Mouse (Mus musculus) liver, embryonic 14 days (tissue): ENCODE results near the gene Yy2. TPM values are rescaled to one million over a fixed set of nuclear protein-coding genes. Genes with fewer than 3 reads are reported as not detected.

Experiments
- polyA plus RNA-seq: library from polyadenylated mRNA; depleted of rRNA; stranded (reverse); fragments of >200 nt; gene quantifications from 2 replicates; pipeline ENCODE4 v1.2.3, GENCODE M21; 2012; rRNA removed

Gene Yy2
- polyA plus RNA-seq: 0.48 and 1.1 TPM in 2 replicates

DNA sequence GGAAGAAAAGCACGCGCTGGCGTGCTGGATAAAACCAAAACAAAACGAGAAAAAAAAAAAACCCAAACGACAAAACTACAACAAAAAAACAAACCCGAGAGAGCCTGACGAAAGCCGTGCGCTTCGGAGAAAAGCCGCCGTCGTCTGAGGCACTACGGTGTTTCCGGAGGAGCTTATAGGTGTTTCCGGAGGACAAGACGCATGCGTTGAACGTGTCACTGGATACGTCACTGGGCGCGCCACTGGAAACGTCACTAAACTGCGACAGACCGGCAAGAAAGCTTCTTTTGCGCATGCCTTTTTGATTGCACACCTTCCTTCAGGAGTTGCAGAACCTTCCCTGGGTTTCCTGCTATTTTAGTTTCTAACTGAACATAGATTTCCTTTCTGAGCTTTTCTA, at the start of gene Yy2:
TSS of gene Yy2 (minus strand) at position 146 of the 400 bp plus-strand sequence.

DNA sequence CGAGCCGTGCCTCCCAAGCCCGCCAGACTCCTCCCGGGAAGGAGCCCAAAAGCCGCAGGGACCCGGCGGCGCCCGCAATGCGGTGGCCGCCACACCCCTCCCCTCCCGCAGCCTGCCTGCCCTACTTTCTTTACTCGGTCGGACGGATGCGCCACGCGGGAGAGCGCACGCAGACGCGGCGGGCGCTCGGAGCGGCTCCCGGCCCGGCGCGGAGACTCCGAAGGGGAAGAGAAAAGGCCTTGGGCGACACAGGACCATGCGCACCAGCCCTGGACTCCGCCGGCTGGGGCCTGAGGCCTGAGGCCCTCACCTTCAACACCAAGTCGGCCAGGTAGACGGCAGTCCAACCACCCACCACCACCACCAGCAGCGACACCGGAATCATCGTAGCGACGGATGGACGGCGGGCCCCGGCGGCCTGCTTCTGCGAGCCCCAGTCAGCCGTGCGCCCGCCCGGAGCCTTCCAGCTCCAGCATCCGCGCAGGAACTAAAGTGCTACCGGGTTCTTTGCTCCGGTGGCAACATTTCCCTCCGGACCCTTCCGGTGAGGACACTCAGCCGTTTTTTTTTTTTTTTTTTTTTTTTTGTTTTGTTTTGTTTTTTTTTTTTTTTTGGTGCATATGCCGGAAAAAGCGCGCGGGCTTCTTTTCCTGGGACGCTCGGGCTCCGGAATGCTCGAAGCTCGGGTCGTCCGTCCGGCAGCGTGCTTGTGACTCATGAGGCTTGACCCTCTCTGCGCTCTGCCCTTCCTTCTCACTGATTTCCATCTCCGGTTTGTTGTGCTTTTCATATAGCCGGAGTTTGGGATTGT, 29.6 kb upstream of the Yy2 start, which contains the start of gene Mbtps2:
TSS of gene Mbtps2 (minus strand) at position 530 of the 811 bp plus-strand sequence.

Other genes starting within 250 kb of the Yy2 start
- gene Phex, start 153.7 kb downstream of the Yy2 start, polyA plus RNA-seq: 0.01 and 0.06 TPM in 2 replicates
- 17.9 and 19.1 TPM in 2 replicates for gene Sms, start 76.7 kb downstream of the Yy2 start, polyA plus RNA-seq
- gene Mbtps2, start 29.7 kb upstream of the Yy2 start, polyA plus RNA-seq: 5.7 and 7.7 TPM in 2 replicates
- gene Smpx, start 129.9 kb upstream of the Yy2 start, polyA plus RNA-seq: 0.02 and 0.86 TPM in 2 replicates
- not detected in 2 replicates for gene Klhl34, start 249.4 kb upstream of the Yy2 start, polyA plus RNA-seq